Mouse (Mus musculus) forebrain, embryonic 11.5 days (tissue): ENCODE results near the gene Jazf1. TPM values are rescaled to one million over a fixed set of nuclear protein-coding genes. Genes with fewer than 3 reads are reported as not detected.

ENCODE experiments used
- ATAC-seq: fragments of 200-750 bp; cut with Nextera tagmentation; replicated peaks from 2 replicates; pipeline ENCODE4 v1.8.0; 2017; ENCODE audit warnings: moderate TSS enrichment; ENCODE audit not compliant: low FRiP score
- DNase-seq: peaks from one replicate; pipeline ENCODE4 v3.0.0-alpha.2; 2017; ENCODE audit warnings: low spot score
- H3K27ac ChIP-seq: fragments of 300-500 bp; sonication (generic); 2 replicates; pipeline ENCODE4 v1.5.1; 2014; ENCODE audit warnings: low read depth, low read length
- H3K27me3 ChIP-seq: fragments of 300-500 bp; sonication (generic); 2 replicates; pipeline ENCODE4 v1.6.1; 2014; ENCODE audit warnings: mild to moderate bottlenecking, low read length, mixed read lengths; ENCODE audit not compliant: control insufficient read depth, insufficient read depth
- H3K36me3 ChIP-seq: fragments of 300-500 bp; sonication (generic); 2 replicates; pipeline ENCODE4 v1.6.1; 2014; ENCODE audit warnings: mild to moderate bottlenecking, low read length, moderate library complexity, mixed read lengths; ENCODE audit not compliant: control insufficient read depth, insufficient read depth
- H3K4me1 ChIP-seq: fragments of 300-500 bp; sonication (generic); replicated peaks from 2 replicates; pipeline ENCODE4 v1.6.1; 2014; ENCODE audit warnings: low read length, mixed read lengths; ENCODE audit not compliant: control insufficient read depth, insufficient read depth
- H3K4me2 ChIP-seq: fragments of 300-500 bp; sonication (generic); 2 replicates; pipeline ENCODE4 v1.6.1; 2014; ENCODE audit warnings: low read depth, mild to moderate bottlenecking, low read length, moderate library complexity, mixed read lengths; ENCODE audit not compliant: severe bottlenecking
- H3K4me3 ChIP-seq: fragments of 300-500 bp; sonication (generic); 2 replicates; pipeline ENCODE4 v1.5.1; 2014; ENCODE audit warnings: low read depth, low read length
- H3K9ac ChIP-seq: fragments of 300-500 bp; sonication (generic); 2 replicates; pipeline ENCODE4 v1.6.1; 2014; ENCODE audit warnings: low read length
- H3K9me3 ChIP-seq: fragments of 300-500 bp; sonication (generic); 2 replicates; pipeline ENCODE4 v1.6.1; 2016; ENCODE audit warnings: low read length, mixed read lengths; ENCODE audit not compliant: control insufficient read depth
- WGBS: fragments of 180-500 bp; shearing (Covaris S2); extraction: QIAGEN DNeasy Blood & Tissue Kit; methylation state at CpG from one replicate; pipeline ENCODE4 v1.1.7; 2014; 5-methylcytosine and 5-hydroxymethylcytosine counted together
- polyA plus RNA-seq: library from polyadenylated mRNA; unstranded; fragments of >200 nt; fragmentation: Nextera tagmentation; extraction: Ambion mirVana; gene quantifications from 2 replicates; pipeline ENCODE4 v1.2.1, GENCODE M21; 2014

Gene Jazf1
- polyA plus RNA-seq, 1 experiment from 2014 or later, result 6.2 TPM

GRCm38 (mm10) chr6:53022069-53022468 is 46.4 kb downstream of the Jazf1 start:
- no peak for DNase-seq
- Histone ChIP-seq H3K27me3 (no peaks in the 10 kb centered on the region), H3K9me3 (no peaks in the 10 kb centered on the region), H3K36me3 (no peaks in the 10 kb centered on the region), H3K4me1 (0 out of 2 replicates have a peak, but pooled peaks cover 4% of the 10 kb centered on the region), H3K27ac (no peak overlapping the region), H3K4me3 (no peak overlapping the region), H3K9ac (no peak overlapping the region), H3K4me2 (no peak overlapping the region)
- ATAC-seq, result no peak
- 93% methylated on average over 2 of the region's 2 CpGs for WGBS

GRCm38 (mm10) chr6:53021081-53021480 is 47.4 kb downstream of the Jazf1 start:
- no peaks in the 10 kb centered on the region for H3K27me3 ChIP-seq
- DNase-seq, result no peak
- no peak overlapping the region for H3K9ac ChIP-seq
- 58% methylated on average over 2 of the region's 2 CpGs for WGBS
- no peaks in the 10 kb centered on the region for H3K9me3 ChIP-seq
- no peak for ATAC-seq
- no peak overlapping the region for H3K27ac ChIP-seq
- H3K4me3 ChIP-seq, result no peak overlapping the region
- H3K36me3 ChIP-seq, result no peaks in the 10 kb centered on the region
- H3K4me1 ChIP-seq, result 0 out of 2 replicates have a peak, but pooled peaks cover 4% of the 10 kb centered on the region
- H3K4me2 ChIP-seq, result no peak overlapping the region

GRCm38 (mm10) chr6:53017357-53018205 is 50.9 kb downstream of the Jazf1 start:
- H3K4me2 ChIP-seq, result no peak overlapping the region
- H3K36me3 ChIP-seq, result no peaks in the 10 kb centered on the region
- 45% methylated on average over 4 of the region's 4 CpGs for WGBS
- H3K9ac ChIP-seq, result no peak overlapping the region; the same call in 1 of the 2 replicates
- no peak for DNase-seq
- no peak overlapping the region for H3K4me3 ChIP-seq
- 0 out of 2 replicates have a peak, but pooled peaks cover 4% of the 10 kb centered on the region for H3K4me1 ChIP-seq
- H3K27me3 ChIP-seq, result no peaks in the 10 kb centered on the region
- H3K9me3 ChIP-seq, result no peaks in the 10 kb centered on the region
- no peak overlapping the region for H3K27ac ChIP-seq
- ATAC-seq, result no peak

GRCm38 (mm10) chr6:53014460-53015455 is 53.7 kb downstream of the Jazf1 start:
- DNase-seq (no peak), ATAC-seq (no peak)
- no peaks in the 10 kb centered on the region for H3K36me3 ChIP-seq
- 0 out of 2 replicates have a peak, but pooled peaks cover 4% of the 10 kb centered on the region for H3K4me1 ChIP-seq
- no peak overlapping the region for H3K4me2 ChIP-seq
- H3K4me3 ChIP-seq, result no peak overlapping the region
- no peak overlapping the region for H3K27ac ChIP-seq
- H3K27me3 ChIP-seq, result no peaks in the 10 kb centered on the region
- no peaks in the 10 kb centered on the region for H3K9me3 ChIP-seq
- H3K9ac ChIP-seq, result no peak overlapping the region
- WGBS, result 75% methylated on average over 9 of the region's 9 CpGs

- Histone ChIP-seq H3K9ac (no peak overlapping the region), H3K4me3 (no peak overlapping the region), H3K4me1 (no peaks in the 10 kb centered on the region), H3K9me3 (no peaks in the 10 kb centered on the region), H3K27ac (no peak overlapping the region), H3K27me3 (no peaks in the 10 kb centered on the region), H3K36me3 (no peaks in the 10 kb centered on the region), H3K4me2 (no peak overlapping the region)
- WGBS, result 85% methylated on average over 2 of the region's 2 CpGs
- ATAC-seq (no peak), DNase-seq (no peak)
Measured at GRCm38 (mm10) chr6:53010286-53010685, 58.1 kb downstream of the Jazf1 start.

GRCm38 (mm10) chr6:53006032-53006431 is 62.4 kb downstream of the Jazf1 start:
- Histone ChIP-seq H3K4me3 (no peak overlapping the region), H3K36me3 (no peaks in the 10 kb centered on the region), H3K9ac (no peak overlapping the region), H3K27me3 (no peaks in the 10 kb centered on the region), H3K4me2 (no peak overlapping the region), H3K27ac (no peak overlapping the region), H3K9me3 (no peaks in the 10 kb centered on the region), H3K4me1 (no peaks in the 10 kb centered on the region)
- WGBS, result 75% methylated on average over 3 of the region's 3 CpGs
- ATAC-seq (no peak), DNase-seq (no peak)

- H3K4me1 ChIP-seq, result no peaks in the 10 kb centered on the region
- no peak overlapping the region for H3K4me3 ChIP-seq
- H3K9ac ChIP-seq, result no peak overlapping the region
- ATAC-seq (no peak), DNase-seq (no peak)
- no peak overlapping the region for H3K4me2 ChIP-seq
- WGBS, result 85% methylated on average over 2 of the region's 2 CpGs
- no peaks in the 10 kb centered on the region for H3K36me3 ChIP-seq
- no peaks in the 10 kb centered on the region for H3K9me3 ChIP-seq
- no peaks in the 10 kb centered on the region for H3K27me3 ChIP-seq
- no peak overlapping the region for H3K27ac ChIP-seq
Measured at GRCm38 (mm10) chr6:53005544-53005943, 62.9 kb downstream of the Jazf1 start.

GRCm38 (mm10) chr6:52990816-52991215 is 77.6 kb downstream of the Jazf1 start:
- 88% methylated on average over 8 of the region's 8 CpGs for WGBS

More at GRCm38 (mm10) chr6:52990816-52991215, 77.6 kb downstream of the Jazf1 start:
- Histone ChIP-seq H3K9me3 (no peaks in the 10 kb centered on the region), H3K4me1 (no peaks in the 10 kb centered on the region), H3K9ac (no peak overlapping the region), H3K4me3 (no peak overlapping the region), H3K36me3 (no peaks in the 10 kb centered on the region), H3K27ac (no peak overlapping the region), H3K27me3 (no peaks in the 10 kb centered on the region), H3K4me2 (no peak overlapping the region)
- ATAC-seq (no peak), DNase-seq (no peak)
